Mouse (Mus musculus): ENCODE data around the gene Vdr.

Vdr gene

GRCm38 (mm10) chr15:97812126-97812525 is 98.3 kb downstream of the Vdr start:
- peak; percentile 68 for ATAC-seq (ENCODE audit: low TSS enrichment)

DNA sequence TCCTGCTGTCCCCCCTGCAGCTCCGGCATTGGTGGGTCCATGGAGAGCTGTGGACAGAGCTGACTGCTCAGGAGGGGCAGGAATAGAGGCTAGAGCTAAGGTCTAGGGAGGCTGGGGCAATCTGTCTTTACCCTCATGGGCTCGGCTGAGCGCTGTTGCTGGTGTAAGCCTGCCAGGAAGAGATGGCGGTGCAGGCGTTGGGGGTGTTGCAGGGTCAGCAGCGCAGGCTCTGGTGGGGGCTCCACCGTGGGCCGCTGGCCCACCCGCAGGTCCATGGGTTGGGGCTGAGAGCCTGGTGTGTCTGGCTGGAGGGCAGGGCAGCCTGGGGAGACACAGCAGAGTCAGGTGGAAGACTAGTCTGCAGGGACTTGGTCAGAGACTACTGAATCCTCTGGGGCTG is 99.1 kb downstream of the Vdr start:
- ATAC-seq (ENCODE audit: low TSS enrichment), result no peak

DNA sequence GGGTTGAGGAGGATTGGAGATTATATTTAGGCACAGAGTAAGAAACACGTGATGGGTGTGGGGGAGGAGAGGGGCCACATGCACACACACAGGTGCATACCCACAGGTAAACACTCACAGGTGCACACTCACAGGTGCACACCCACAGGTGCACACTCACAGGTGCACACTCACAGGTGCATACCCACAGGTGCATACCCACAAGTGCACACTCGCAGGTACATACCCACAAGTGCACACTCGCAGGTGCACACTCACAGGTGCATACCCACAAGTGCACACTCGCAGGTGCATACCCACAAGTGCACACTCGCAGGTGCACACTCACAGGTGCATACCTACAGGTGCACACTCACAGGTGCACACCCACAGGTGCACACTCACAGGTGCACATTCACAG is 100.0 kb downstream of the Vdr start:
- no peak for ATAC-seq (ENCODE audit: low TSS enrichment)

GRCm38 (mm10) chr15:97809942-97810341 is 100.5 kb downstream of the Vdr start:
- no peak for ATAC-seq (ENCODE audit: low TSS enrichment)

DNA sequence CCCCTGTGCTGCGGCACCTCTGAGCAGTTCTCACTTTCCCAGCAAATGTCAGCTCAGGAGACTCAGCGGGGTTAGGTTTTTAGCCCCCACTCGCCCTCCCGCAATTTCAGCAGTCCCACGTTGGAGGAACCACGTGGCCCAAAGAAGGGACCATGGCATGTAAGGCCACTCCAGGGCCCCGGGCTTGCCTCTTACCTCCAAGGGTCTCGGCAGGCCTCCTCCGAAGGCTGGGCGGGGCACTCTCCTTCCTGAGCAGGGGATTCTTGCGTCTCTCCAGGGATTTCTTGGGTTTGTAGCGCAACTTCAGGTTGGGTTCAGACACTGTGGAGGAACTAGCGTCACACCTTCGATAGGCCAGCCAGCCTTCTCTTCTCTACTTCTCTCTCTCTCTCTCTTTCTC is 101.2 kb downstream of the Vdr start:
- no peak for ATAC-seq (ENCODE audit: low TSS enrichment)

GRCm38 (mm10) chr15:97808532-97808931 is 101.9 kb downstream of the Vdr start:
- ATAC-seq (ENCODE audit: low TSS enrichment), result no peak

DNA sequence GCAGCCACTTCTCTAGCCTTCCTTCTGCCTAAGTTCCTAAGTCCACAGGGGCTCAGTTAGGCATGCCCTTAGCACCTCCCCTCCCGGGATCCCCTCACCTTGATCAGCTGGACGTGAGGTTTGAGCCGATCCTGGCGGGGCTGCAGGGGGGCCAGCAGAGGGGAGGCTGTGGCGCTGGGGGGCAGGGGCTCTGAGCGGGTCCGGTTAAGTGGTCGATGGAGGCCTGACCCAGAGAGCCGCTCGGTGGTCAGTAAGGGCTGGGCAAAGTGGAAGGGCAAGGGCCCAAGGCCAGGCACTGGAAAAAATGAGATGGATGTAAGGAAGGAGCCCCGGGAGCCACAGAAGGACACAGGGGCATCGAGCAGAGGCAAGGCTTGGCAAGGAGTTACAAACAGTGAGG is 102.6 kb downstream of the Vdr start:
- ATAC-seq (ENCODE audit: low TSS enrichment), result no peak
